Mouse (Mus musculus) liver, postnatal 0 days (tissue): ENCODE measurements at regions not wholly inside any gene's neighbourhood (a gene's known extent, or its start where the extent isn't known, plus 50 kb on each side); places are given as distances from the start of the nearest gene placed in this dataset.

Experiments
- CTCF ChIP-seq: sonication (generic); IDR thresholded peaks from 2 replicates; pipeline ENCODE4 v1.5.1; 2016; ENCODE audit warnings: antibody characterized with exemption, low read depth
- EP300 ChIP-seq: IDR thresholded peaks from 2 replicates; pipeline ENCODE4 v1.6.1; 2016; ENCODE audit warnings: antibody characterized with exemption, low read depth, mild to moderate bottlenecking

DNA sequence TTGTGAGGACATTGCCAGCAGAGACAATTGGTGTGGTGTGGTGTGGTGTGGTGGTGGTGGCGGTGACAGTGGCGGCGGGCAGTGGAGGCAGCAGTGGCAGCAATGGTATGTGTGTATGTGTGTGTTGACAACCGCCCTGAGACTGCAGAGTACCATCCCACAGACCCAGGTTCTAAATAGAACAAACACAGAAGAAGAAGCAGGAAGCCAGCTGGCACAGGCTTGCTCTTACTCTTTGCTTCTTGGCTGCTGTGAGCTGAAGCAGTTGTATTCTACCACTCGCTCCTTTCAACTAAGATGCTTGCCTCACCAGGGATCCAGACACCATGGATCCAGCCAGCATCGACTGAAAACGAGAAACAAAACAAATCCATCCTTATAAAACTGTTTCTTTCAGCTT lies 334.2 kb downstream of the Adgrl2 start:
- TF ChIP-seq CTCF (no peak), EP300 (no peak)
